Mouse (Mus musculus): ENCODE results near the gene Gbp9.
"Not testable (repeated sequence)": the region's sequence is repeated elsewhere in the genome, so short reads cannot be mapped to it uniquely, and the experiment has no call there.

Gene Gbp9

GRCm38 (mm10) chr5:105060224-105060623 lies 79.1 kb downstream of the Gbp9 start:
- DNase-seq (ENCODE audit: extremely low spot score), result no peak

GRCm38 (mm10) chr5:105055279-105055678 lies 84.1 kb downstream of the Gbp9 start:
- no peak for DNase-seq (ENCODE audit: extremely low spot score)

- not testable (repeated sequence) for DNase-seq (ENCODE audit: extremely low spot score)
Measured at GRCm38 (mm10) chr5:105053471-105054169, 85.7 kb downstream of the Gbp9 start.

GRCm38 (mm10) chr5:105032362-105032761 lies 107.0 kb downstream of the Gbp9 start:
- no peak for DNase-seq (ENCODE audit: extremely low spot score)

Data from embryo, embryonic 9.5 days (tissue).